Mouse (Mus musculus): ENCODE measurements around the gene Cradd. TPM values are rescaled to one million over a fixed set of nuclear protein-coding genes. Genes with fewer than 3 reads are reported as not detected.
A peak's percentile ranks its signal among the peaks of the same experiment; 100 is the strongest.

Cradd gene
- total and polyA plus RNA-seq, 3 experiments, result 1.9 to 9.0 TPM; not detected in 1

DNA sequence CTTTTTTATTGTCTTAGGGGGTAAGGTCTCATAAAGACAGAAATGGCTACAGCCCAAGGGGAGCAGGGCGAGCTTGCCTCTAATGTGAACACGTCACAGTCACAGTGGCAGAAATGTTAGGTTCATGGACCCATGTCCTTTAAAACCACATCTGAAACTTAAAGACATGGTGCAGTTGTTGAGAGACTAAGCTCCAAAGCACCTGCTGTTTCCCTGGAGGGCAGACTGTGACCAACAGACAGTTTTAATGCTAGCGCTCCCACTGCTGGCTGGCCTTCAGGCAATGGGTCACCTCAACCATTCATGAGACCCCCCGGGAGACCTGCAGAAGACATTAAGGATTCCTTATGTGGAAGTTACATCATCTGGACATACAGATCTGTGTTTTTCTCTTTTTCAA is 141.5 kb downstream of the Cradd start:
- DNase-seq (ENCODE audit: low read depth, low spot score), result no peak
- Histone ChIP-seq H3K9me3 (replicated peaks; ENCODE audit: insufficient read depth, low read length) (no peaks in the 10 kb centered on the region), H3K36me3 (ENCODE audit: control insufficient read depth in 1 of 2, insufficient read depth in 2 of 2, low read length in 2 of 2) (peaks cover 0 to 18% of the 10 kb centered on the region in 2 experiments; a peak in 2 of 4 replicates), H3K27ac (ENCODE audit: control insufficient read depth, low read depth, low read length) (no peak overlapping the region), H3K9ac (ENCODE audit: control insufficient read depth, low read depth, low read length, poor library complexity, severe bottlenecking) (no peak overlapping the region), H3K27me3 (ENCODE audit: control insufficient read depth in 1 of 2, insufficient read depth in 2 of 2, low read length in 2 of 2) (no peaks in the 10 kb centered on the region), H3K79me2 (ENCODE audit: control insufficient read depth, insufficient read depth, low read length, poor library complexity) (no peaks in the 10 kb centered on the region), H3K4me1 (ENCODE audit: control insufficient read depth in 1 of 2, insufficient read depth in 2 of 2, low read length in 2 of 2) (peaks cover 5 to 15% of the 10 kb centered on the region in 2 experiments), H3K4me3 (ENCODE audit: control insufficient read depth in 1 of 2, insufficient read depth in 1 of 2, low read depth in 2 of 2, low read length in 2 of 2) (no peak overlapping the region)
- TF ChIP-seq POLR2AphosphoS2 (IDR thresholded peaks at IDR 0.05; ENCODE audit: low read length) (no peak), KAT2A (conservative IDR thresholded peaks at IDR 0.05; ENCODE audit: low read depth, low read length) (no peak), UBTF (IDR thresholded peaks at IDR 0.05; ENCODE audit: borderline replicate concordance, insufficient read depth, low read depth, low read length) (no peak)

DNA sequence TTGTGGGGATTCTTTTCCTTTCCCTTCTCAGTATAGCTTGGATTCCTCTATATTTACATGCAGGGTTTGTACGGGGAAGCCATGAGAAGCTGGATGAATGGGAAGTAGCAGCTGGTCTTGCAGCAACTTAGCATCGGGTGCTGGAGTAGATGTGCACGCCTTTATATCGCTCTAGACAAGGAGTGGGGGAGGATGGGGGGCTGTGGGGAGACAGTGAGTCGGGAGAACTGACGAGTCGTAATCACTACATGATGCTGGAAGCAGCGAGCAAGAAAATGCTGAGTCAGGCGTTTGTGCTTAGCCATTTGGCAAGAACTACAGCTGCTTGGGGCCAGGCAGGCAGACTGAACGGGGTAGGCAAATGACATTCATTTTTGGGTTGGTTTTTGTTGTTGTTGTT is 142.4 kb downstream of the Cradd start:
- TF ChIP-seq MEF2A (IDR thresholded peaks at IDR 0.05; ENCODE audit: extremely low read depth, insufficient replicate concordance, low read depth, low read length, poor library complexity, severe bottlenecking), result no peak
- TF ChIP-seq GABPA (IDR thresholded peaks at IDR 0.05; ENCODE audit: low read depth, low read length), result no peak
- TF ChIP-seq MAFK (IDR thresholded peaks at IDR 0.05; ENCODE audit: borderline replicate concordance, low read depth, low read length), result peak; percentile 98
- TF ChIP-seq POLR2A (IDR thresholded peaks at IDR 0.05; ENCODE audit: control insufficient read depth in 1 of 2, insufficient read depth in 1 of 2, low read depth in 1 of 2, low read length in 2 of 2, poor library complexity in 1 of 2), result 0 out of 4 replicates have a peak, but pooled peaks of 1 of the 2 experiments have one; percentile 16
- no peak for TF ChIP-seq JUND (IDR thresholded peaks at IDR 0.05; ENCODE audit: low read depth, low read length)
- no peak for TF ChIP-seq USF2 (IDR thresholded peaks at IDR 0.05; ENCODE audit: borderline replicate concordance in 1 of 2, insufficient read depth in 1 of 2, low read depth in 1 of 2, low read length in 2 of 2)
- TF ChIP-seq ZKSCAN1 (IDR thresholded peaks at IDR 0.05; ENCODE audit: low read depth, low read length), result no peak
- no peak for TF ChIP-seq ELF1 (IDR thresholded peaks at IDR 0.05; ENCODE audit: low read depth, low read length)
- no peak for TF ChIP-seq CTCF (IDR thresholded peaks at IDR 0.05 in 2 of 3, conservative IDR thresholded peaks at IDR 0.05 in 1 of 3; ENCODE audit: control insufficient read depth in 1 of 3, insufficient read depth in 1 of 3, low read depth in 2 of 3, low read length in 3 of 3, poor library complexity in 1 of 3, severe bottlenecking in 1 of 3)
- TF ChIP-seq ETS1 (IDR thresholded peaks at IDR 0.05; ENCODE audit: low read depth, low read length), result 0 out of 2 replicates have a peak, but pooled peaks have one; percentile 30
- TF ChIP-seq POLR2AphosphoS5 (IDR thresholded peaks at IDR 0.05; ENCODE audit: borderline replicate concordance, low read depth, low read length), result no peak
- TF ChIP-seq NELFE (IDR thresholded peaks at IDR 0.05; ENCODE audit: low read depth, low read length), result no peak
- no peak for TF ChIP-seq MYC (IDR thresholded peaks at IDR 0.05; ENCODE audit: low read depth, low read length)
- H3K27me3 ChIP-seq (ENCODE audit: control insufficient read depth in 1 of 2, insufficient read depth in 2 of 2, low read length in 2 of 2), result no peaks in the 10 kb centered on the region
- H3K36me3 ChIP-seq (ENCODE audit: control insufficient read depth in 1 of 2, insufficient read depth in 2 of 2, low read length in 2 of 2), result peaks cover 0 to 18% of the 10 kb centered on the region in 2 experiments; a peak in 2 of 4 replicates
- H3K9me3 ChIP-seq (replicated peaks; ENCODE audit: insufficient read depth, low read length), result no peaks in the 10 kb centered on the region
- H3K4me1 ChIP-seq (ENCODE audit: control insufficient read depth in 1 of 2, insufficient read depth in 2 of 2, low read length in 2 of 2), result peaks cover 5 to 15% of the 10 kb centered on the region in 2 experiments
- H3K4me3 ChIP-seq (ENCODE audit: control insufficient read depth in 1 of 2, insufficient read depth in 1 of 2, low read depth in 2 of 2, low read length in 2 of 2), result no peak overlapping the region
- no peak overlapping the region for H3K9ac ChIP-seq (ENCODE audit: control insufficient read depth, low read depth, low read length, poor library complexity, severe bottlenecking)
- DNase-seq (ENCODE audit: low read depth, low spot score), result peak; percentile 71
- H3K79me2 ChIP-seq (ENCODE audit: control insufficient read depth, insufficient read depth, low read length, poor library complexity), result no peaks in the 10 kb centered on the region
- no peak overlapping the region for H3K27ac ChIP-seq (ENCODE audit: control insufficient read depth, low read depth, low read length)
